Comparison of ENCODE assay signal across 8 mouse cellular contexts in the genomic region with DNA sequence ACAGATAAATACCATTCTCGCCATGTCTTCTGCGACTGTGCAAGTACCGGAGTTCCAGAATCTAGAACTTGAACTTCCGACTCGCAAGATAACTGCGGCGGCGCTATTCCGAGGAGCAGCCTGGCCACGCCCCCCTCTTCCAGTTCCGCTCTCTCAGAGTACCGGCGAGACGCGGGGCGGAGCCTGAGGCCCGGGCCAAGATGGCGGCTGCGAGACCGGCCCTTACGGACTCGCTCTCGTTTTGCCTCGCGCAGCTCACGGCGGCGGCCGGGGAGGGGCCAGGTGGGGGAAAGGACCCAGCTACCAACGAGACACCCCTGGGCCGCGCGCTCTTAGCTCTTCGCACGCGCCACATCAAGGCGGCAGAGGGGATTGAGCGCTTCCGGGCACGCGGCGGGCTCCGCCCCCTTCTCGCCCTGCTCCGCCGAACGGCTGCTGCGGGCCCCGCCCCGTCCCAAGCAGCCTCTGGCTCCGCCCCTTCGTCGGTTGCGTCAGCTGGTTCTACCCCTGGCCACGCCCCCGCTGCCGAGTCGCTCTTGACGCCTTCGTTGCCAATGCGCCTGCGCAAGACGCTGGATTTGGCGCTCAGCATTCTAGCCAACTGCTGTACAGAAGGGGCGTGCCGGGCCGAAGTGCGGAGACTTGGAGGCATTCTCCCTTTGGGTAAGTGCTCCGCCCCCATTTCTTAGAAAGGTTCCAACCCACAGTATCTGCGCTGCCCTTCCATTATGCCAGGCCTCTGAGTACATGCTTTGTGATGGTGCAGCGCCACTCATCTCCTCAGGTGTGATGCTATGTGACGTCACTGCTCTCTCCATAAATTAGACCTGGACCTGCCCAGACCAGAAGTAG. TPM values are rescaled to one million over a fixed set of nuclear protein-coding genes. Genes with fewer than 3 reads are reported as not detected.
DNase-seq lines count a peak whose midpoint lies in the region; ATAC-seq lines count a peak whose summit lies in the region.

Gene 9130023H24Rik (minus strand): TSS at position 105 of the 852 bp plus-strand sequence.

- H3K9ac ChIP-seq in forebrain, embryonic 14.5 days (ENCODE audit: low read length) = peak within 1 kb of the TSS; percentile 73
- H3K9ac ChIP-seq in neural tube, embryonic 15.5 days (replicated peaks) = peak within 1 kb of the TSS; percentile 83

- under 1% methylated on average over 70 of the region's 72 CpGs for WGBS in forebrain, embryonic 14.5 days
- WGBS in neural tube, embryonic 15.5 days = under 1% methylated on average over 71 of the region's 72 CpGs

- H3K27me3 ChIP-seq in forebrain, embryonic 14.5 days (replicated peaks; ENCODE audit: control insufficient read depth, insufficient read depth, low read length) = no peaks in the 10 kb centered on the region
- H3K27me3 ChIP-seq in neural tube, embryonic 15.5 days (replicated peaks) = no peaks in the 10 kb centered on the region

- H3K4me1 ChIP-seq in forebrain, embryonic 14.5 days (ENCODE audit: control insufficient read depth, insufficient read depth, low read length) = peaks cover 4% of the 10 kb centered on the region; the same call in 1 of the 2 replicates
- peaks cover 31% of the 10 kb centered on the region for H3K4me1 ChIP-seq in neural tube, embryonic 15.5 days

- intact Hi-C loops in heart, postnatal 14 days (cut with DNase I) = loop anchor here (2.0 kb wide), 1 partner anchor 107 kb away; no protein-coding TSS in a partner anchor

- ATAC-seq in forebrain, embryonic 14.5 days = peak; percentile 93
- peak; percentile 94 for ATAC-seq in neural tube, embryonic 15.5 days (ENCODE audit: low FRiP score)

- peak within 1 kb of the TSS; percentile 94 for H3K27ac ChIP-seq in forebrain, embryonic 14.5 days (ENCODE audit: low read depth, low read length)
- peak within 1 kb of the TSS; percentile 100 for H3K27ac ChIP-seq in neural tube, embryonic 15.5 days (replicated peaks)

- peak within 1 kb of the TSS; percentile 71 for H3K4me3 ChIP-seq in forebrain, embryonic 14.5 days (ENCODE audit: low read depth, low read length)
- peak within 1 kb of the TSS; percentile 77 for H3K4me3 ChIP-seq in neural tube, embryonic 15.5 days (replicated peaks)

- peaks cover 30% of the 10 kb centered on the region for H3K36me3 ChIP-seq in forebrain, embryonic 14.5 days (ENCODE audit: control insufficient read depth, insufficient read depth, low read length)
- peaks cover 31% of the 10 kb centered on the region for H3K36me3 ChIP-seq in neural tube, embryonic 15.5 days

- no peaks in the 10 kb centered on the region for H3K9me3 ChIP-seq in forebrain, embryonic 14.5 days (replicated peaks; ENCODE audit: control insufficient read depth, low read length)
- H3K9me3 ChIP-seq in neural tube, embryonic 15.5 days (replicated peaks) = no peaks in the 10 kb centered on the region

- peak; percentile 99 for DNase-seq in ES-CJ7 (ENCODE audit: low read depth, low spot score)
- DNase-seq in cerebellum, adult 11 months = peak; percentile 100
- DNase-seq in forebrain, embryonic 14.5 days (ENCODE audit: low spot score) = peak; percentile 100
- peak; percentile 100 for DNase-seq in heart, postnatal 14 days
- DNase-seq in layer of hippocampus, adult 11-12 months (ENCODE audit: low spot score) = peak; percentile 99
- DNase-seq in lung, adult 18-20 months = peak; percentile 99 to 100
- DNase-seq in testis, postnatal 14 days (ENCODE audit: low spot score) = peak; percentile 99

- H3K4me2 ChIP-seq in forebrain, embryonic 14.5 days (ENCODE audit: low read length) = peak within 1 kb of the TSS; percentile 86
- peak within 1 kb of the TSS; percentile 72 for H3K4me2 ChIP-seq in neural tube, embryonic 15.5 days

RNA-seq across cellular contexts. Expression of gene 9130023H24Rik, which starts in this region (rescaled TPM):
- polyA plus RNA-seq in forebrain, embryonic 14.5 days (2014; fragmentation: Nextera tagmentation; extraction: Ambion mirVana) = 8.3 and 9.0 TPM in 2 replicates
- 1 to 10 TPM; 3.1 to 3.4 TPM for total RNA-seq in heart, postnatal 14 days (2021)
- polyA plus RNA-seq in neural tube, embryonic 15.5 days (2015; fragmentation: Nextera tagmentation; extraction: Ambion mirVana) = 6.4 and 6.6 TPM in 2 replicates

Comparison
In these comparisons a context has a peak if more than half of its experiments do, and no peak if none do; other contexts are left out.
1. Peak in every context shown above with its lines: DNase-seq, ATAC-seq, H3K4me3 ChIP-seq and H3K27ac ChIP-seq.